Mouse (Mus musculus) hindlimb bud, embryonic 11.5 days (tissue): Measurements from ENCODE around the gene Fbxo45.
"Not testable (repeated sequence)": the region's sequence is repeated elsewhere in the genome, so short reads cannot be mapped to it uniquely, and the experiment has no call there.

Experiments used
- DNase-seq: peaks from one replicate; pipeline ENCODE4 v3.0.0-alpha.2; 2012; ENCODE audit warnings: low read depth, low spot score; ENCODE audit errors: extremely low spot score

Fbxo45 gene

DNA sequence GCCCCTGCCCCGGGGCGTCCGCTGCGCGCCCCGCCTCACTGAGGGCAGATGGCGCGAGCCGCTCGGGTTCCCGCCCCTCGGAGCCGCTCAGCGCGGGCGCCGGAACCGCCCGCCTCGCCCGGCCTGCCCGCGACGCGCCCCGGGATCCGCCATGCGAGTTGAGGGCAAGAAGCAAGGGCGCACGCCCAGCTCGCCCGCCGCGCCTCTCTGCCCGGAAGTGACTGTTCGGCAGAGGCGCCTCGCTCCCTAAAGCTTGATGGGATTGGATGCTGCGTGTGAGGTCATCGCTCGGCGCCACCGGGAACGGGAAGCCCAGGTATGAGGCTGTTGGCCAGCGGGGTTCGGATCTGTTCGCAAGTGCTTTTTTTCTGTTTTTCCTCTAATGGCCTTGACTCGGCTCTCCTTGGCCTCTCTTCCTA lies at the start of gene Fbxo45, which contains the start of gene Wdr53:
Gene Fbxo45 (minus strand): TSS at position 207 of the 419 bp plus-strand sequence.
Gene Wdr53 (plus strand): TSS at position 276 of the 419 bp plus-strand sequence.
- peak; percentile 69 for DNase-seq

DNA sequence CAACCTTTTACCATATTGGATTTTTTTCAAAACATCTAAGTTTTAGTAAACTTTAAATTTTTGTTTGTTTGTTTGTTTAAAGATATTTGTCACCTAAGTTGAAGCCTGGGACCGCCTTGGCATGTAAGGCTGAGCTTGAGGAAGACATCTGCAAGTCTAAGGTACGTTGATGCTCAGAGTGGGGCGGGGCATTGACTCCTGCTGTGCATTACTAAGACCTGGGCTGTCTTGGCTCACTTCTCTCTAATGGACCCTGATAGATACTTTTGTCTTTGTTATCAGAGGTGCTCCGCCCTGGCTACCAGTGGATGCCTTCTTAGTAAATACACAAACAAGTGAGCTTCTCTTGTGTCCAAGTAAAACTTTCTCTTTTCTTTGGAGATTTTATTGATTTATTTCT lies 44.9 kb upstream of the Fbxo45 start:
- no peak for DNase-seq

DNA sequence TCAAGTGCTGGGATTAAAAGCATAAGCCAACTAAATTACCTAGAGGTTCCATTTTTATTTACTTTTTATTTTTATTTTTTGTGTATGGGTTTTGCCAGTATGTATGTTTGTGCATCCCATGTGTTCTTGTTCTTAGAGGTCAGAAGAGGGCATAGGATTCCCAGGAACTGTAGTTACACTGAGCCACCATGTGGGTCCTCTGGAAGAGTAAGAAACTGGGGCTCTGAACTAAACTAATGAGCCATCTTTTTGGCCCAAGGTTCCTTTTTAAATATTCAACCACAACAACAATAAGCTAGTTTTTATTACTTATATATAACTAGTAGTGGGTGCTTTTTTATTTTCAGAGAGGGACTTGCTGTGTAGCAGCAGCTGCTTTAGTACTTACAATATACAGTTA lies 35.6 kb upstream of the Fbxo45 start:
- no peak for DNase-seq

DNA sequence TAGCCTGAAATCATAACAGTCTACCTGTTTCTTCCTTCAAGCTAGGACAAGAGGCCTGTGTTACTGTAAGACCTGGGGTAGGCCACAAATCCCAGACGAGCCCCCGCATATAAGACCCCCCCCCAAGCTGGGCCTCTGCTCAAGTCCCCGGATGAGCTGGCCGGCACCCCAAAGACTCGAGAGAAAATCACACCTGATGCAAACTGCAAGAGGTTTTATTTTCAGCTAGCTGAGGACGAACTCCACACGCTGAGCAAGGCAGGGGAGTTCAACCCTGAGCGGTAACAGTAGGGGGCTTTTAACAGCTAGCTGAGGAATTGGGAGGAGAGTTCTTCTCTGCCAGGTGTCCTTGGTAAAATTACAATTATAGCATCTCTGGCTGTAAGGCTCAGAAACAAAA lies 33.3 kb upstream of the Fbxo45 start:
- DNase-seq = no peak

DNA sequence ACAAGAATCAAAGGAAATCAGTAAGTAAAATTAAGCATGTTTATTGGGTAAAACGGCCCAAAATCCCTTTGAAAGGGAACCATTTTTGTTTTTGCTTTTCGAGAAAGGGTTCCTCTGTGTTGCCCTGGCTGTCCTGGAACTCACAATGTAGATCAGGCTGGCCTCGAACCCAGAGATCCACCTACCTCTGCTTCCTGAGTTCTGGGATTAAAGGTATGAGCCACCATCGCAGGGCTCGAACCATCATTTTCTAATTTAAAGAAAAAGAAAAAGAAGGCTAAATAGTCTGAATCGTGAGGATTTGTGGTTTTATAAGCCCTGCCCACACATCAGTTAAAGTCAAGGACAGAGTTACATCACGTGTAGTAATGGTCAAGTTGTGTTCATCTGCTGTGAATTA lies 31.4 kb upstream of the Fbxo45 start:
- no peak for DNase-seq

DNA sequence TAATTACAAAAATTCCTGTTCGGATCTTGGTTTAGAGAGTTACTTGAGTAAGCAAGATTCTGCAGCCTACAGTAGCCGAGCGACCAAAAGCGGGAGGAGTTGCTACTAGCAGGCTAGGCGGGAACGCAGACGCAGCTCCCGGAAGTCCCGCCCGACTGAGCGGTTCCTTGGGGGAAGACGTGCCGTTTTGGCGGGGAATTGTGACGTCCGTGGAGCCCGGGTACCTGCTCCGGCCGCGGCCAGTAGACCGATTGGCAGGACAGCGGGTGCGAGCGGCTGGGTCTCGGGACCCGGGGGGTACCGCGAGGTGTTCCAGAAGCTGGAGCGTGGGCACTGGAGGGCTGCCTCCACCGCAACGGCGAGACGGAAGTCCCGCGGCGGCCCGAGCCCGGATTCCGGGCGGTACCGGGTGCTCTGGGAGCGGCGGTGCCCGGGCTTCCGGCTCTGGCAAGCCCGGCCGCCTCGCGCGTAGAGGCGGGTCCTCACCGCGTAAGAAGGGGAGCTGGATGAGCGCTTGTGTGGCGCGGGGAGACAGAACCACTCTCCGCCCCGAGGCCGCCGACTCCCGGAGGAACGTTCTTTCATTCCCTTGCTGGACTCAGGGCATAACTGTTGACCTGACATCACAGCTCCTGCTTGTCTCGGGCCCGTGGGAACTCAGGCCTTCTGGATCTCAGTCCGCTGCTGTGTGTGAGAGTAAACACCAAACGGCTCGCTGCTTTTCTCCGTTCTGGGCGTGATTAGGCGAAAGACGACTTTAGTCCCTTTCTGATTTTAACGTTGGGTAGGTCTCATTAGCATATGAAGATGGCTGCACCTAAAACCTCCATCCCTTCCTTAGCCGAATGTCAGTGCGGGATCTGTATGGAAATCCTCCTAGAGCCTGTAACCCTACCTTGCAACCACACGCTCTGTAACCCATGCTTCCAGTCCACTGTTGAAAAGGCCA lies 30.6 kb upstream of the Fbxo45 start, which contains the start of gene Rnf168:
Gene Rnf168 (plus strand): TSS at position 152 of the 949 bp plus-strand sequence.
- DNase-seq = peak; percentile 64

DNA sequence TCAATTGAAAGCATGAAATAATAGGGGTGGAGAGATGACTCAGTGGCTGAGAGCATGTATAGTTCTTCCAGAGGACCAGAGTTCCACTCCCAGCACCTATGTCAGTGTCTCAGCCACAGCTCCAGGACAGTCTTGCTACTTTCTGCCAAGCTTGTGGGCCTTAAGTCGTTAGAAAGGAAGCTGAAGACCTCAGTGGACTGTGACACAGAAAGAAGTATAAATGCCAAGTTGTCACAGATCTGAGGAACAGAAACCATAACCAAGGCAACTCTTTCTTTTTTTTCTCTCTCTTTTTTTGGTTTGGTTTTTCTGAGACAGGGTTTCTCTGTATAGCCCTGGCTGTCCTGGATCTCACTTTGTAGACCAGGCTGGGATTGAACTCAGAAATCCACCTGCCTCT lies 28.9 kb upstream of the Fbxo45 start:
- DNase-seq = no peak

DNA sequence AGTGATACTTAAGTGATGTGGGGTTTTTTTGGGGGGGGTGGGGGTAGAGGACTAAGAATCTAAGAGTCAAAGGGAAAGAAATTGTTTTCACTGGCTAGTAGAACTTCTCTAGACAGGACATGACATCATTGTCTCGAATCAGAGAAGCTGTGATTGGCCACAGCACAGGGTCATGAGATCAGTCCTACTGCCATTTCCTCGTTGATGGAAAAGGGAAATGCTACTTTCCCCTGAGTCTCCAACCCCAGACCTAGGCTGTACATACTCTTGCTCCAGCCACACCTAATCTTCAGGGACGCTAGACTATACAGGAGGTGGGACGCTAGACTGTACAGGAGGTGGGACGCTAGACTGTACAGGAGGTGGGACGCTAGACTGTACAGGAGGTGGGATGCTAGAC lies 28.1 kb upstream of the Fbxo45 start:
- no peak for DNase-seq

DNA sequence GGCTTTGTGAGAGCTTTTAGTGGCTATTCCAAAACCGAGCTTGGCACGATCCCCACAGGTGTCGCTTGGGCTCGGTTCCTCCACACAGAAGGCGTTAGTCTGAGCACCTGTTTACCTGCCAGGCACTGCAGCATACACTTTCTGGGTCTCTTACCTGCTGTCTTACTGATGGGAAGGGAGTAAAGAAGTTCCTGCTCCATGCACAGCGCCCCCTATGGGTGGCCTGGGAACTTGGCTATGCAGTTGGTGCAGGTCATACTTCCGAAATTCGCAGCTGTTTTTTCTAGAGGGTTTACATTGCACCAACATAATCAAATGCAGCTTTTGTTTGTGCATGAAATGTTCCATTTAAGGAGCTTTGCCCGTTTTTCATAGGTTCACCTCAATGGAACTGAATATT lies 26.4 kb upstream of the Fbxo45 start:
- DNase-seq = no peak

DNA sequence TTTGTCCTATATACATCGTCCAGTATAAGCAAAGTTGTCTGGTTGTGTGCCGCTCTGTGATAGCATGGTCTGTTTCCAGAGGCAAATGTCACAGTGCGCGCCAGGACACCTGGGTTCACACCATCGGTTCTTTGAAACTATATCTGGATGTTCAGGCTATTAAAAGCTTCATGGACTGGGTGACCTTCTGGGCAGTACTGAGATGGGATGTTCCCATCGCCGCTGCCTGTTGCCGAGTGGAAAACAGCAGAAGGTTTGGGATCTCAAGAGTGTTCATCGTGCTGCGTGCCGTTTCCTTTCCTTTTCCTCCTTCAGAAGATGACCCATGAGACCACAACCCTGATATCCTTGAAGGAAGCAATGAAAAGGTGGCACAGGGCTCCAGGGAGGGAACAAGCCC lies 24.3 kb upstream of the Fbxo45 start, which contains the start of gene Smco1:
Gene Smco1 (plus strand): TSS at position 178 of the 400 bp plus-strand sequence.
- DNase-seq = no peak

DNA sequence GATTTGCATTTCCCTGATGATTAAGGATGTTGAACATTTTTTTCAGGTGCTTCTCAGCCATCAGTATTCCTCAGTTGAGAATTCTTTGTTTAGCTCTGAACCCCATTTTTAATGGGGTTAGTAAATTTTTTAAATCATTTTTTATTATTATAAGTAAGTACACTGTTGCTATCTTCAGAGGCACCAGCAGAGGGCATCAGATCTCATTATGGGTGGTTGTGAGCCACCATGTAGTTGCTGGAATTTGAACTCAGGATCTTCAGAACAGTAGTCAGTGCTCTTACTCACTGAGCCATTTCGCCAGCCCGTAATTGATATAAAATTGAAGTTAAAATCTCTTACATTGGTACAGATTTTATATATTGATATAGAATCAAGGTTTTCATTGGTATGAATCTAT lies 17.3 kb upstream of the Fbxo45 start:
- DNase-seq = not testable (repeated sequence)

DNA sequence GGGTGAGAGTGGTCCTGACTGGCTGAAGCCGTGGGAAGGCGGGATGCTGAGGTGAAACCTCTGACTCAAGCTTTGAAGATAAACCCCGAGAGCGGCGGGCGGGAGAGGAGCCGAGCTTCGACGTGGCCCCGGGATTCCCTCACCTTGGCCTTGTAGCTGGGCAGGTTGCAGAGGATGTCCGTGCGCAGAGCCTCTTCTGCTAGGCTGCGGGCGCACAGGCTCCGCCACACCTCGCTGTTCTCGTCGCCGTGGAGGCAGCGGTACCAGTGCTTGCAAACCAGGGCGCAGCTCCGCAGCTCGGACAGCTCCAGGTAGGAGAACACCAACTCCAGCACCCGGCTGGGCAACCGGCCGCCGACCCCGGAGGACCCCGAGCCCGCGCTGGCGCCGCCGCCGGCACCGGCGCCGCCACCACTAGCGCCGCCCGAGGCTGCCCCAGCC lies 587 bp downstream of the Fbxo45 start:
- DNase-seq = peak; percentile 10

DNA sequence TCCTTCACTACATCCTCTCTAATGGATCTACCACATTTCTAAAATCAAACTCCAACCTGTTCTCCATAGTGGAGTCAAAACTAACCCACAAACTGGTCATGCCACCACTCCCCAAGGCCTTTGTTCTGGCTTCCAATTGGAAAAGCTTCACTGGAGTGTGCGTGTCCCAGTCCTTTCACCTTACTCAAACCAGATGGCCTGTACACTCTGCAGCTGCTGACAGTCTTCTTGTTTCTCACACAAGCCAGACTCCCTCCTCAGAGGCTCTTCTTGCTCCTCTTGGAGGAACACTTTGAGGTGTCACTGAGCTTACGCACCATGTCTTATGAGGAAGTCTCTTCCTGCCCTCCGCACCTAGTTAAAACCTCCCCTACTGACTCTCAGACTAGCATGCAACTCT lies 3.1 kb downstream of the Fbxo45 start:
- DNase-seq = no peak

DNA sequence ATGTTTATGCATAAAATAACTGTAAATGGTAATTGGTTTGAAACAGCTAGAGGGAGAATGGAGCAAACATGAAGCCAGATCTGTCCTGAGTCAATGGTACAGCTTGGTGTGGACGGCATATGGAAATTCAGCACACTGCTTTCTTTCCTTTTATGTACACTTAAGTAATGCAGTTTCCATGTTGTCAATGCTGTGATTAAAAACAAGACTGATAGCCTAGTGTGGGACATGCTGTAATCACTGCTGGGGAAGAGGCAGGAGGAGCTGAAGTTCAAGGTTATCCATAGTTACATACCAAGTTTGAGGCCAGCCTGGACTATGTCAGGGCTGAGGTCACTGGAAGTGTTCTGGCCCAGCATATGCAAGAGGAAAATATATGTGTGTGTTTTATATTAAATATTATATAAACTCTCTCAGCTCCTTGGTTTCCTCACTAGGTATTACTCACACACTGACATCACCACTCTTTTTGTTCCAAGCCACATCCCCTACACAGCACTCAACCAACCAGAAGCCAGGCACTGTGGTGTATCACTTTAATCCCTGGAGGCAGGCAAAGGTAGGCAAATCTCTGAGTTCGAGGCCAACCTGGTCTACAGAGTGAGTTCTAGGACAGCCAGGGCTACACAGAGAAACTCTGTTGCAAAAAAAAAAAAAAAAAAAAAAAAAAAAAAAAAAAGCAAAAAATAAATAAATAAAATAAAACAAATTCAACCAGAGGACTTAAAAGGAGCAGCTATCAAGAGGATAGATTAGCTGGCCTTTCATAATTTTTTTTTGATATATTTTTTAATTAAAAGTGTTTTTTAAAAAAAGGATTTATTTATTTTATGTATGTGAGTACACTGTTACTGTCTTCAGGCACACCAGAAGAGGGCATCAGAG lies 7.3 kb downstream of the Fbxo45 start:
- DNase-seq = no peak

DNA sequence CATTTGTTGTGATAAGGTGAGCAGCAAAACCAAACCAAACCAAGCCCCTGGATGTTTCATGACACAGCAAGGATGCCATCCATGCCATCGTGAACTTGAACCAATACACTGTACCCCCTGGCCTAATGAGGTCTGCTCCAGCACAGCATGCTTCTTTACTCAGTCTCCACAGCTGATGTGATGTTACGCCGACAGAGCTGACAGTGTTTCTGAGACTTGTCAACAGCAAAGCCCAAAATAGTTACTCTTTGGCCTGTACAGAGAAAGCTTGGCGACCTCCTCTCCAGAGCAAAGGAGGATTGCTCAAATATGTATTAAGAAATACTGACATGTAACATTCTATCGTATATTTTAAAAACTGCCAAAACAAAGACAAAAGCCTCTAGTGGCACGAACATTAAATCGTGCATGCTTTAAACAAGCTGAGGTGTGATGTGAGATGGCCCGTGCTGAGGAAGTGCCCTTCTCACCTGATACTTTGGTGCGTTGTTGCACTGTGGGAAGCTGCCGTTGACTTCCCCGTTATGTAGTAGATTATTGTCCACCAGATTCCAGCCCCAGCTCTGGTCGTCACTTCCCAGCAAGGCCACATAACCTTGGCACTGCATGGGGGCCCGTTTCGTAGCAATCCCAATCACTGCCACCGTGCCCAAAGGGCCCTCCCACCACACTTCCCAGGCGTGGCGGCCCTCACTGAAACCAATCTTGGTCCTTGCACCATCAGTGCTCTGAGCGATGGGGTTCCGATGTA lies 8.9 kb downstream of the Fbxo45 start:
- DNase-seq = no peak

DNA sequence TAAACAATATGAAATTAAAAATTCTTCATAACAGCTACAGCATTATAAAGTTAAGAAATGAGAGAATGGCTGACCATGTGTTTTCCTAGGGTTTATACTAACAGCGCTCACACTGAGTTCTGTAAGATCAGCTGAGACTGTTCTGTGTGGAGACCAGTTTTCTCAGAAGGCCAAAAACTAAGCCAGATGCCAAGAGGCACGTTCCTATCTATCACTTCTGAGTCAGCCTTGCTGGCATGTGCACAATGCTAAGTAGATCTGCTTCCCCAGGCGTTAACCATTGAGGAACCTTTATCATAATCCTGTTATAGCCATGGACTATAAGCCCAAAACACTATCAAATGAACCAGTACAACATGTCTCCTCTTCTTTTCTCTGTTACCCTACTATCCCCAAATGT lies 14.9 kb downstream of the Fbxo45 start:
- not testable (repeated sequence) for DNase-seq

DNA sequence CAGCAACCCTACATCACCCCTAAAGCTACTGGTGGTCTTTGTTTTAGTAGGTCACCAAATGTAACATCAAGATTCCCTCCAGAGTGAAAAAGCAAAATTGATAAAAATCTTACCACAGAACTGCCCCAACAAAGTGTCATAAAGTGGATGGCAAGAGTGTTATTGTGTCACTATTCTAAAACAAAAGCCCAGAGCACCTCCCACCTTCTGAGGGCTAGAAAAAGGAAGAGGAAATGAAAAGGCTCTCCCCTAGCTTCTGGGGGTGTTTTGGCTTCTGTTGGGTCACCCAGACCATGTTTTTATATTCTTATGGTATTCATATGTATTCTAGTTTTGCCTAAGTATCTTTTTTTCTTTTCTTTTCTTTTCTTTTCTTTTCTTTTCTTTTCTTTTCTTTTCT lies 24.6 kb downstream of the Fbxo45 start:
- DNase-seq = no peak

DNA sequence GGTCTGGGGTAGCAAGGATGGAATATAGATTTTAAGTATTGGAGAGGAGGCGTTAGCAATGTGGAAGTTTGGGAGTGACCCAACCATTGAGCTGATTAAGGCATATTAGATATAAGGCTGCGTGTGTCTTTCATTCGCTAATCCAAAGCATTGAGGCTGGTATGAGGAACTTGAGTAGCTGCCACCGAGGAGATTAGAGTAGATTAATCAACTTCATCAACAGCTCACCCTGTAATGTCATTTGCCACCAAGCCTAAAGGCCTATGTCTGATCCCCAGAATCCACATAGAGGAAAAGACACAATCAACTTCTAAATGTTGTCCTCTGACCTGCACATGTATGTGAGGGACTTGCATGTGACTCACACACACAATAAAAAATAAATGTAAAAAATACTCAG lies 25.2 kb downstream of the Fbxo45 start:
- DNase-seq = no peak

DNA sequence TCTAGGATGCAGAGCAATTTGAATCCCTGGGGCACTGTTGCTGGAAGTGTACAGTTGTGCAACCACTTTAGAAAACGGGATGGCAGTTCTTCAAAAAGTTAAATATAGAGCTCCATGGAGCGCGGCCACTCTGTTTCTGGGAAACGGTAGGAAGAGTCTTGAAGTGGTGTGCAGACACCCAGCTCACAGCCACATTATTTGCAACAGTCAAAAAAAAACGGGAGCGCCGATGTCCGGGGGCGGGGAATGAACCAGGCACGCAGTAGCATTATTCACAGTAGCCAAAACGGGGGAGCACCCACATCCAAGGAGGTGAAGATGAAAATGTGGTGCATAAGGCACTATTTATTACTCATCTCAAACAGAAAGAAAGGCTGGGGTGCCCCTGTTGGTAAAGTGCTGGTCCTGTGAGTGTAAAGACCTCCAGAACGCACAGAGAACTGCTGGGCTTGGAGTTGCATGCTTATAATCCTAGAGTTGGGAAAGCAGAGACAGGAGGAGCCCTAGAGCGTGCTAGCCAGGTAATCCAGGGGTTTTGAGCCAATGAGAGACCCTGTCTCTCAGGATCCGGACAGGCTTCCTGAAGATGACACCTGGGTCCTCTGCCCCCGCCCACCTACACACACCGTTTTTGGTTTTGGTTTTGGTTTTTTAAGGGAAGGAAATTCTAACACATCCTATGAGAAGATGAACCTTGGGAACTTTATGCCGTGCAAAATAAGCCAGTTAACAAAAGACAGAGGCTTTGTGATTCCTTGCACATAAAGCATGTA lies 32.0 kb downstream of the Fbxo45 start:
- DNase-seq = no peak

DNA sequence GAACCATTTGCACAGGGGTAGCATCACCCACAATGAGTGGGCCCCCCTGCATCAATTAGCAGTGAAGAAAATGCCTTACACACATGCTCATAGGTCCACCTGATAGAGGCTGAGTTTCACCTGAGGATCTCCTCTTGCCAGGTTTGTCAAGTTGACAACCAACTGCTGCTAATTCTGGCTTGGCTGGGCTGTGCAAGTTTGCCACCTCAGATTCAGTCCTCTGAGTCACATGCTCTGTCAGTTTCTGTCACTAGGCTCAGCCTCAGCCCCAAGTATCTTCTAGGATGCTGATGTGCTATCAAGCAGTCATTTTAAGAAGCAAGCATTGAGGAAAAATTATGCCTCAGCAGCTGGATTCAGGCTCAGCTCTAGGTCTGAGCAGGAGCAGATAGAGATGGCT lies 32.8 kb downstream of the Fbxo45 start:
- DNase-seq = no peak
